Mouse (Mus musculus): ENCODE data around the gene Timm44. TPM values are rescaled to one million over a fixed set of nuclear protein-coding genes. Genes with fewer than 3 reads are reported as not detected.

Timm44 gene
- total RNA-seq, 1 experiment: 72.5 TPM

DNA sequence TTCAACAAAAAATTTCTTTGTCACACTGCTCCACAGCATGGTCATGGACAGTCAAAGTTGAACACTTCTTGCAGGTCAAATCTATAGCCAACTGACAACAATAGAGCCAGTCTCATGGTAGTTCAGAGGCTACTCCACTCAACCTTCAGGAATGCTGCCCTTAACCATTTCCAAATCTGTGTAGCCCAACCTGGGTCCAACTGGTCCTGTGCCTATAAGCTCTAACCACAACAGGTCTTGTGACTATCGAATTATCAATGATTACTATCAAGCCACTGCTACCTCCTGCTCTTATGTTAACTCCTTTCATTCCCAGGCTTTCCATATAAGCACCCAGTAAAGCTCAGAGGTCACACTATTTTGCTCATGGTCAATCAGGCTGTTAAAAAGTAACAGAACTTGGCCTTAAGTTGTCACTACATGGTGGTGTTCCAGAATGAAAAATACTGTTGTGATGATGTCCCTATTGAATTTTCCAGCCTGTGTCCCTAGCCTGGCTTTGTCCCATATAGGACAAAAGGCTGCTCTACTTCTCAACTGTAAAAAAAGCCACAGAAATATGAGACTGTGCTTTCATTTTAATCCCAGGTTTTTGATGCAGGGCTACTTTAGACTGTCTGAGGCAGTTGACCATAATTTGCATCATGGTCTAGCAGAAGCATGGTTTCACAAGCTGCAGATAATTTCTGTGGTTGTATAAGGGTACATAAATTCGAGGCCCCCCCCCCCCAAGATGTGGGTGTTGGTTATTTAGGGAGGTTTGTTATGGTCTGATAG, 43.3 kb upstream of the Timm44 start:
- no peak overlapping the region for H3K4me3 ChIP-seq (ENCODE audit: insufficient read depth in 1 of 2, low read depth in 1 of 2, low read length in 2 of 2, poor library complexity in 1 of 2, severe bottlenecking in 1 of 2)
- no peak overlapping the region for H3K27ac ChIP-seq (ENCODE audit: insufficient read depth, low read depth, low read length, poor library complexity, severe bottlenecking)
- peaks cover 11% of the 10 kb centered on the region for H3K36me3 ChIP-seq (ENCODE audit: control insufficient read depth, insufficient read depth, low read length, poor library complexity, severe bottlenecking)
- H3K9ac ChIP-seq (ENCODE audit: insufficient read depth, low read depth, low read length, poor library complexity, severe bottlenecking): no peak overlapping the region
- no peaks in the 10 kb centered on the region for H3K9me3 ChIP-seq (ENCODE audit: control insufficient read depth, insufficient read depth, low read depth, low read length)
- DNase-seq (ENCODE audit: low read depth, low spot score): no peak
- TF ChIP-seq HCFC1 (IDR thresholded peaks at IDR 0.05; ENCODE audit: borderline replicate concordance, insufficient read depth, low read length): no peak
- no peak for TF ChIP-seq MAFK (IDR thresholded peaks at IDR 0.05; ENCODE audit: insufficient read depth, low read depth, low read length)
- no peak for TF ChIP-seq ZC3H11A (IDR thresholded peaks at IDR 0.05; ENCODE audit: borderline replicate concordance, low read depth, low read length)
- no peak for TF ChIP-seq CHD2 (IDR thresholded peaks at IDR 0.05; ENCODE audit: low read depth, low read length)
- no peak for TF ChIP-seq ZNF384 (IDR thresholded peaks at IDR 0.05; ENCODE audit: low read depth, low read length)
- H3K4me1 ChIP-seq (ENCODE audit: control insufficient read depth in 2 of 2, insufficient read depth in 2 of 2, low read length in 2 of 2, poor library complexity in 1 of 2): 0 out of 4 replicates have a peak, but pooled peaks cover 0 to 2% of the 10 kb centered on the region in 2 experiments
- in situ Hi-C loops (cut with MboI; ENCODE audit: low sequenced_read_pairs in 2 of 2, unreplicated experiment in 2 of 2): no loop called here

GRCm38 (mm10) chr8:4318124-4318523, 42.4 kb upstream of the Timm44 start:
- Histone ChIP-seq H3K36me3 (ENCODE audit: control insufficient read depth, insufficient read depth, low read length, poor library complexity, severe bottlenecking) (peaks cover 11% of the 10 kb centered on the region), H3K27ac (ENCODE audit: insufficient read depth, low read depth, low read length, poor library complexity, severe bottlenecking) (no peak overlapping the region), H3K9ac (ENCODE audit: insufficient read depth, low read depth, low read length, poor library complexity, severe bottlenecking) (no peak overlapping the region), H3K4me3 (ENCODE audit: insufficient read depth in 1 of 2, low read depth in 1 of 2, low read length in 2 of 2, poor library complexity in 1 of 2, severe bottlenecking in 1 of 2) (no peak overlapping the region), H3K4me1 (ENCODE audit: control insufficient read depth in 2 of 2, insufficient read depth in 2 of 2, low read length in 2 of 2, poor library complexity in 1 of 2) (0 out of 4 replicates have a peak, but pooled peaks cover 0 to 2% of the 10 kb centered on the region in 2 experiments), H3K9me3 (ENCODE audit: control insufficient read depth, insufficient read depth, low read depth, low read length) (no peaks in the 10 kb centered on the region)
- TF ChIP-seq HCFC1 (IDR thresholded peaks at IDR 0.05; ENCODE audit: borderline replicate concordance, insufficient read depth, low read length) (no peak), MAFK (IDR thresholded peaks at IDR 0.05; ENCODE audit: insufficient read depth, low read depth, low read length) (no peak)
- in situ Hi-C loops (cut with MboI; ENCODE audit: low sequenced_read_pairs in 2 of 2, unreplicated experiment in 2 of 2): no loop called here
- DNase-seq (ENCODE audit: low read depth, low spot score): no peak

DNA sequence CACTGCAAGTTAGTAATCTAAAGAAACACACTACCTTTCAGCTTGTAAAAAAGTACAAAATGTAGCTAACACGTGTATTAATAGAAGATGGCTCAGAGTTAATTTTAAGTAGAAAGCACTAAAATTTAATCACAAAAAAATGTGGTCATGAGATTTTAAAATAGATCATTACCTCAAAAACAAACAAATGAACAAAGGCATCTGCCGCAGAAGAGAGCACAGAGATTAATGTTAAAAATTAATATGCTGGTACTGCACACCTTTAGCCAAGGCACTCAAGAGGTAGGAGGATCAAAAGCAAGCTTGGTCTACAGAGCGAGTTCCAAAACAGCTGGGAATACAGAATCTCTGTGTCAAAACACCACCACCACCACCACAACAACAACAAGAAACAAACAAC, 39.1 kb upstream of the Timm44 start:
- Histone ChIP-seq H3K27ac (ENCODE audit: insufficient read depth, low read depth, low read length, poor library complexity, severe bottlenecking) (no peak overlapping the region), H3K4me1 (ENCODE audit: control insufficient read depth in 2 of 2, insufficient read depth in 2 of 2, low read length in 2 of 2, poor library complexity in 1 of 2) (no peaks in the 10 kb centered on the region), H3K36me3 (ENCODE audit: control insufficient read depth, insufficient read depth, low read length, poor library complexity, severe bottlenecking) (peaks cover 12% of the 10 kb centered on the region), H3K4me3 (ENCODE audit: insufficient read depth in 1 of 2, low read depth in 1 of 2, low read length in 2 of 2, poor library complexity in 1 of 2, severe bottlenecking in 1 of 2) (no peak overlapping the region), H3K9me3 (ENCODE audit: control insufficient read depth, insufficient read depth, low read depth, low read length) (no peaks in the 10 kb centered on the region), H3K9ac (ENCODE audit: insufficient read depth, low read depth, low read length, poor library complexity, severe bottlenecking) (no peak overlapping the region)
- DNase-seq (ENCODE audit: low read depth, low spot score): no peak
- in situ Hi-C loops (cut with MboI; ENCODE audit: low sequenced_read_pairs in 2 of 2, unreplicated experiment in 2 of 2): no loop called here
- no peak for TF ChIP-seq HCFC1 (IDR thresholded peaks at IDR 0.05; ENCODE audit: borderline replicate concordance, insufficient read depth, low read length)
- TF ChIP-seq ZNF384 (IDR thresholded peaks at IDR 0.05; ENCODE audit: low read depth, low read length): no peak
- no peak for TF ChIP-seq MAFK (IDR thresholded peaks at IDR 0.05; ENCODE audit: insufficient read depth, low read depth, low read length)
- no peak for TF ChIP-seq ZC3H11A (IDR thresholded peaks at IDR 0.05; ENCODE audit: borderline replicate concordance, low read depth, low read length)
- no peak for TF ChIP-seq CHD2 (IDR thresholded peaks at IDR 0.05; ENCODE audit: low read depth, low read length)

DNA sequence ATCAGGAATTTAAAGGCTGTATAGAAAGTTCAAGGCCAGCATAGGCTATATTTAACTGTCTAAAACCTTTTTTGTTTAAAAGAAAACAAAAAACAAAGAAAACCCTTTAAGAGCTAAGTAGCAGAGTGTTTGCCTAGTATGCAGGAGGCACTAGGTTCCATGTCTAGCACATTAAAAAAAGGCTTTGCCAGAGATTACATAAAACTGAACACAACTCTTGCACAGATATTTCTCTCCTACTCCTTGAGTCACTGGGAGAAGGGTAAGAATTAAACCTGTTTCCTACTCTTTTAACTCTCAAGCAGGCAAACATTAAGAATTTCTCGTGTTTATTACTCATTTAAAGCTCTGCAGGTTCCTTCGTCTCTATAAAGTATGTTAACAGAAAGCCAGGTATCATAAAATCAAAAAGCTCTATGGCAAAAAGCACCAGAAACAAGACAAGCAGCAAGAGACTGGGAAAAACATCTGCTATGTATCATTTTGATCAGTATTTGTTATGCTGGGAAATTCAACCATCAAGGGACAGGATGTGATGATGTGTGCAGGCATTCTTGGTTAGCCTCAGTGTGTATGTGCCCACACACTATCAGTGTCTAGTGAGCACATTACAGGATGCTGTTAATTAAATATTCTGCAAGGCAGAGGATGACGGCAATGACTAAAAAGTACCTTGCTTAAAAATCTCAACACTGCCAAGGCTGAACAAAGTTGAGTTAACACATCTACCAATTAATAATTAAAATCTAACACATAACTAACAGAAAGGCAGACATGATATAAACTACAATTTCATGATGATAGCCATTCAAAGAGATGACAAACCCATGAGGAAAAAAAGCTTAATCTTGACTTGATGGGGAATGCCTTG, 37.8 kb upstream of the Timm44 start:
- Histone ChIP-seq H3K36me3 (ENCODE audit: control insufficient read depth, insufficient read depth, low read length, poor library complexity, severe bottlenecking) (peaks cover 14% of the 10 kb centered on the region), H3K4me1 (ENCODE audit: control insufficient read depth in 2 of 2, insufficient read depth in 2 of 2, low read length in 2 of 2, poor library complexity in 1 of 2) (no peaks in the 10 kb centered on the region), H3K9ac (ENCODE audit: insufficient read depth, low read depth, low read length, poor library complexity, severe bottlenecking) (no peak overlapping the region), H3K27ac (ENCODE audit: insufficient read depth, low read depth, low read length, poor library complexity, severe bottlenecking) (no peak overlapping the region), H3K4me3 (ENCODE audit: insufficient read depth in 1 of 2, low read depth in 1 of 2, low read length in 2 of 2, poor library complexity in 1 of 2, severe bottlenecking in 1 of 2) (no peak overlapping the region), H3K9me3 (ENCODE audit: control insufficient read depth, insufficient read depth, low read depth, low read length) (no peaks in the 10 kb centered on the region)
- in situ Hi-C loops (cut with MboI; ENCODE audit: low sequenced_read_pairs in 2 of 2, unreplicated experiment in 2 of 2): no loop called here
- no peak for TF ChIP-seq HCFC1 (IDR thresholded peaks at IDR 0.05; ENCODE audit: borderline replicate concordance, insufficient read depth, low read length)
- no peak for TF ChIP-seq MAFK (IDR thresholded peaks at IDR 0.05; ENCODE audit: insufficient read depth, low read depth, low read length)
- no peak for TF ChIP-seq ZC3H11A (IDR thresholded peaks at IDR 0.05; ENCODE audit: borderline replicate concordance, low read depth, low read length)
- TF ChIP-seq ZNF384 (IDR thresholded peaks at IDR 0.05; ENCODE audit: low read depth, low read length): no peak
- no peak for TF ChIP-seq CHD2 (IDR thresholded peaks at IDR 0.05; ENCODE audit: low read depth, low read length)
- DNase-seq (ENCODE audit: low read depth, low spot score): no peak
